Mouse (Mus musculus): ENCODE results near the gene Grid2.

DNA sequence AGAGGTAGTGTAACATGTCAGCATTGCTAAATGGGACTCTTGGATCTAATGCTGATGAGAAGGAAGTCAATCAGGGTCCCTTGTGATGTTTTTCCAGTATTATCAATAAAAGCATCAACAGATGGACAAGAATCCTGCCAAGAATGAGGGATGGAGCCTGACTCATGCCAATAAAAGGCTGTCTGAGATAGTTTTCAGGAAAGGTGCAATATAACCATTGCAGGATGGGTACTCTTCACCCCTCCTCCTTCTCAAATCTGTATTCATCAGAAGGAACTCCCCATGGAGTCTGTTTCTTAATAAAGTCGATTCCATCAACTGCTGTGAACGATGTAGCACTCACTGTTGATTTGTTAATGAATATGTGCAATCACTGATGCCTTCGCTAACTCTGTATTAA is 403.7 kb downstream of the Grid2 start:
- no peak for TF ChIP-seq POLR2A (IDR thresholded peaks at IDR 0.05; ENCODE audit: borderline replicate concordance, control insufficient read depth, low read depth, low read length)
- TF ChIP-seq CTCF (IDR thresholded peaks at IDR 0.05; ENCODE audit: control insufficient read depth, insufficient read depth, low read length) = no peak

All from bone marrow, adult 2 months (tissue).